Comparison of ENCODE assay signal across 22 mouse cellular contexts in genomic region chr3:146302451-146302850, GRCm38 (mm10).
"Had no signal": no experiment of that assay in that cellular context is flagged by ENCODE, and none has a peak within 500 bp of the region (broad histone marks: within the 10 kb centered on the region; RNA-seq: fewer than 3 reads in every experiment).

No protein-coding gene starts in this region.

- H3K9me3 ChIP-seq: liver, embryonic 15.5 days; lung, embryonic 15.5 days; megakaryocyte, embryonic 14.5 days; midbrain, embryonic 12.5 days; neural tube, embryonic 13.5 days; neural tube, embryonic 15.5 days had no signal

- H3K4me3 ChIP-seq: liver, embryonic 15.5 days; lung, embryonic 15.5 days; megakaryocyte, embryonic 14.5 days; midbrain, embryonic 12.5 days; neural tube, embryonic 13.5 days; neural tube, embryonic 15.5 days had no signal

- H3K4me2 ChIP-seq: liver, embryonic 15.5 days; lung, embryonic 15.5 days; midbrain, embryonic 12.5 days; neural tube, embryonic 13.5 days; neural tube, embryonic 15.5 days had no signal

- H3K4me1 ChIP-seq: liver, embryonic 15.5 days; lung, embryonic 15.5 days; megakaryocyte, embryonic 14.5 days; midbrain, embryonic 12.5 days; neural tube, embryonic 15.5 days had no signal

- DNase-seq: liver, postnatal 0 days; lung, adult 2 months; lung, postnatal 14 days; lung, postnatal 36 days; midbrain, embryonic 14.5 days; retina, postnatal 1 day; right cerebral cortex, adult 18-20 months; right cerebral cortex, postnatal 25 days; right cerebral cortex, postnatal 4 days; spleen, adult 18-20 months; thymus, adult 18-20 months; thymus, postnatal 14 days; thymus, postnatal 36 days had no signal

- H3K9ac ChIP-seq: liver, embryonic 15.5 days; liver, postnatal 0 days; lung, embryonic 15.5 days; midbrain, embryonic 12.5 days; neural tube, embryonic 13.5 days; neural tube, embryonic 15.5 days had no signal

- ATAC-seq: liver, postnatal 0 days; lung, postnatal 0 days; midbrain, embryonic 16.5 days had no signal

- H3K27me3 ChIP-seq: liver, embryonic 15.5 days; lung, embryonic 15.5 days; midbrain, embryonic 12.5 days; neural tube, embryonic 13.5 days; neural tube, embryonic 15.5 days had no signal

- H3K36me3 ChIP-seq: liver, embryonic 15.5 days; lung, embryonic 15.5 days; midbrain, embryonic 12.5 days; neural tube, embryonic 13.5 days; neural tube, embryonic 15.5 days had no signal

- H3K27ac ChIP-seq: liver, embryonic 15.5 days; lung, embryonic 15.5 days; macrophage; midbrain, embryonic 12.5 days; neural tube, embryonic 13.5 days; neural tube, embryonic 15.5 days had no signal
